Mouse (Mus musculus) layer of hippocampus, postnatal 10 days (tissue): ENCODE measurements at regions not wholly inside any gene's neighbourhood (a gene's known extent, or its start where the extent isn't known, plus 50 kb on each side); places are given as distances from the start of the nearest gene placed in this dataset.

Source experiments
- DNase-seq, 2 experiments: peaks; one replicate each; pipeline ENCODE4 v3.0.0; 2021; ENCODE audit warnings: low spot score in 2 of 2

GRCm38 (mm10) chr7:72726214-72726854, 419.9 kb upstream of the Mctp2 start:
- no peak for DNase-seq

DNA sequence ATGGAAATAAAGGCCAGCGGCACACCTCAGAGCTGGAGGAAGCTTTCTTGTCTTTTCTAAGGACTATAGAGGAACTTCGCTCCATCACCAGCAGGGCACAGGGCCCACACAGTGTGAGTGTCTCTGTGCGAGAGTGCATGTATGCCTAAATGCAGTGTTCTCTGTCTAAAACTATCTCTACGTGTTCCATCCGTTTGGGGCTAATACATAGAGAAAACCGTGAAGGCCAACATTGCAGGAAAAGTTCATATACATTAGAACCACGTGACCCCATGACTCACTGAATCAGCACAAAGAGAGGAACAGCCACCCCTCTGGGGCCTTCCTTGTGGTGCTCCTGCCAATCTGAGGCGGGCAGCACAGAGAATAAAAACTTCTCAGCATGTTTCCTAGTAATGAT, 431.4 kb upstream of the Mctp2 start:
- no peak for DNase-seq

DNA sequence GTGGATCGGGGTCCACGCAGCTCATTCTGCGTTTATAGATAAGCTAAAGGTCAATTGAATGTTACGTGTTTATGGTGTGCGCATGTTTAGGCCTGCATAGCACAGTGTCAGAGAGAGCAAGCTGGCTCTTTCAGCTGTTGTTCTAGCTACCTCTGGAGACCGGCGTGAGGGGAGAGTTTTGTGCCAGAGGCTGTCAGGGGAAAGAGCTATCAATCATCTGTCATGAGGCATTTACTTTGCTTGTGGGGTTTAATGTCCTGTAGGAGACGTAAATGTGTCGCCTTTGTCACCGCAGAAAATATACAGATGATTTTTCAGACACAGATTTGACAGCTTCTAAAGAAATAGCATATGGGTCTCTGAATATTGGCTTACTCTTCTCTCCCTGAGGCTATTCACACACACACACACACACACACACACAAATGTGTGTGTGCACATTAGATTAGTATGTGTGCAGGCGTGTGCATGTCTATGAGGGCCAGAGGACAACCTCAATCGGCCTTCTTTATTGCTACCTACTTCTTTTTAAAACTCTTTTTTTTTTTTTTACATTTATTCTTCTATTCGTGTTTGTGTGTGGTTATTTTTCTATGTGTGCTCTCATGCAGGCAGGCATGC, 432.0 kb upstream of the Mctp2 start:
- no peak for DNase-seq

- no peak for DNase-seq
Measured at GRCm38 (mm10) chr7:72742376-72742775, 436.0 kb upstream of the Mctp2 start.

DNA sequence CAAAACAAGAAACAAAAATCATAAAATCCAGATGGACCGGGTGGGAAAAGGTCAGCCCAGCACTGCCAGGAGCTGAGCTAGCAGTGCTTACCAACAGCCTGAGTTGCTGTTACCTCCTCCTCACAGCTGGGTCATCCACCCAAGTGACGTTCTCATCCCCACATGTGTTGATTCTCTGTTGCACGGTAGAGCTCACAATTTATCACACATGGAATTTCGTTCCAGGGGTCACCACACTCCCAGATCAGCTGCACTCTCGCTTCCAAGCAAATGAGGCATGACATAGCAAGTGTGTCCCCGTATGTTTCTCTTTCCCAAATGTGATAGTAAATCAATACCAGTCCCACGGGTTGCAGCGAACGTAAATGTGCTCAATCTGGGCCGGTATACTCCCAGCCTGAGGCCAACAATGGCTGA, 445.1 kb upstream of the Mctp2 start:
- no peak for DNase-seq

GRCm38 (mm10) chr7:72753053-72753559, 446.7 kb upstream of the Mctp2 start:
- DNase-seq, result no peak

GRCm38 (mm10) chr7:72762711-72763110, 456.3 kb upstream of the Mctp2 start:
- no peak for DNase-seq

- DNase-seq, result no peak
Measured at GRCm38 (mm10) chr7:72768705-72769104, 462.3 kb upstream of the Mctp2 start.

DNA sequence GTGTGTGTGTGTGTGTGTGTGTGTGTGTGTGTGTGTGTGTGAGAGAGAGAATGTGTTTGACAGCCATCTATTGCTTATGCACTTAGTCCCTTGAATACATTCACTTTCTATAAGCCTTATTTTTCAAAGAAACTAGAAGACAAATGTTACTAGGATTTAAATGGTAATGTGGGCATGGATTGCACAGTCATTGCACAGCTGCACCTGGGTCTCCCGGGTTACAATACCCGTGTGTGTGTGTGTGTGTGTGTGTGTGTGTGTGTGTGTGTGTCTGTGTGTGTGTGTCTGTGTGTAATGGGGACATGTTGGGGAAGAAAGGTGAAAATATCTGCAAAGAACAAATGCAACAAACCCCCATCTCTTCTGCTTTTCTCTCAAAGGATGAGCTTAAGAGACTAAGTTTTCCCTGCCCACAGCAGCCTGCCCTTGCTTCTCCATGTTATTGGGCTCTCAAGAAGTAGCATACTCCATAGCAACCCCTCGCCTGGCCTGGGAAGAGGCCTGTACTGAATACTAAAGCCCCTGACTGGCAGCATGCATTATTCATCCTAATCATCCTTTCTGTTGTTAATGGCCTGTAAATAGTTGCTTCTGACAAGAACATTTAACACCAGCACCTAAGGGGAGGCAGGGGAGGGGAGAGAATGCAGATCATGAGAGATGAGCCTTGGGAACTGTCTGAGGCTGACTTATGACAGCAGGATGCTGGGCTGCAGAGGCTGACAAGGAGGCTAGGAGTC, 467.8 kb upstream of the Mctp2 start:
- DNase-seq, result no peak

GRCm38 (mm10) chr7:72774771-72775119, 468.3 kb upstream of the Mctp2 start:
- no peak for DNase-seq

GRCm38 (mm10) chr7:72787306-72787705, 480.9 kb upstream of the Mctp2 start:
- DNase-seq, result no peak

DNA sequence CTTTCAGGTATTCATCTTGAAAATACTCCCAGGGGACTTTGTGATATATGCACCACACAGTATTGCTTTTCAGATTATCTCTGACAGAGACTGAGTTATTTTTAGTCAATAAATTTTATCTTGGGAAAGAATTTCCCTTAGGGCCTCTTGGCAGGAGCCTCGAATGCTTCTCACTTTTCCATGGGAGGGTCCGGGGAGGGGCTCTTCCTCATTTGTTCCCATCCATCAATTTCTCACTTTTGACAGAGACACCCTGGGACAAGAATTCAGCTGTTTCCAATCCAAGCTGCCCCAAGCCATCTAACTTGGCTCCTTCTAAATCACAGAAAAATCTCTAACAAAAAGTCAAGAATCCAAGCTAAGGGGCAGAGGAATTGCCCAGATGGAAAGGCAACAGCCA, 481.9 kb upstream of the Mctp2 start:
- DNase-seq, result no peak

DNA sequence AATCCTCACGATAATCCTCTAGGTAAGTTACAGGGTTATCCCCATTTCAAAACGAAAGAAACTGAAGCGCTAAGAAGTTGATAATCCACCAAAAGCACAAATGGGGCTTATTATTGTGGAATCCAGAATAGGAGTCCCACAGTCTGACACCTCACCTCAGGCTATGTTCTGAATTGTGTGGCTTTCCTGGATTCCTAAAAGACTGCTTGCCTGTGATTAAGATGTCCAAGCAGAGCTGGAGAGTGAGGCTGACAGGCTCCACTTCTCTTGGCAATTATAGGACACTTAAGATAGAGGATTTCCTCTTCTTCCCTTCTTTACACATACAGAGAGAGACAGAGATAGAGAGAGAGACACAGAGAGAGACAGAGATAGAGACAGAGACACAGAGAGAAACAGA, 515.7 kb upstream of the Mctp2 start:
- DNase-seq, result no peak

DNA sequence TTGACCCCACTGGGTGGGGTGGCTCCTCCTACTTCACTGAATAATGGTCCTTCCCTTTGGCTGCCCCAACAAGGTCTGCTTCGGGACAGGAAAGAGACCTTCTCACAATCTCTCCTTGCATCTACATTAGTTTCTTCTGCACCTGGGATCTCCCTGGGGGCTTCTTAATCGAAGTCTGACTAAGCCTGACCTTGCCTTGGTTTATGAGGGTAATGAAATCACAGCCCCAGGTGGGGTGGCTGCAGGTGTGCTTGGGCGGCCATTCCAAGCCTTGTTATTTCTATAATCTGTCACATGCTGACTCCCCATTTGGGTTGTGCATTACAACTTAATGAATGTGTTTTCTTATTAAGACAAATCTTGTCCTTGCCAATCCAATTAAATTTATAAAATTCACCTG, 520.2 kb upstream of the Mctp2 start:
- DNase-seq, result no peak

GRCm38 (mm10) chr7:72835423-72835822, 529.0 kb upstream of the Mctp2 start:
- DNase-seq, result no peak

GRCm38 (mm10) chr7:72836026-72836425, 529.6 kb upstream of the Mctp2 start:
- no peak for DNase-seq

DNA sequence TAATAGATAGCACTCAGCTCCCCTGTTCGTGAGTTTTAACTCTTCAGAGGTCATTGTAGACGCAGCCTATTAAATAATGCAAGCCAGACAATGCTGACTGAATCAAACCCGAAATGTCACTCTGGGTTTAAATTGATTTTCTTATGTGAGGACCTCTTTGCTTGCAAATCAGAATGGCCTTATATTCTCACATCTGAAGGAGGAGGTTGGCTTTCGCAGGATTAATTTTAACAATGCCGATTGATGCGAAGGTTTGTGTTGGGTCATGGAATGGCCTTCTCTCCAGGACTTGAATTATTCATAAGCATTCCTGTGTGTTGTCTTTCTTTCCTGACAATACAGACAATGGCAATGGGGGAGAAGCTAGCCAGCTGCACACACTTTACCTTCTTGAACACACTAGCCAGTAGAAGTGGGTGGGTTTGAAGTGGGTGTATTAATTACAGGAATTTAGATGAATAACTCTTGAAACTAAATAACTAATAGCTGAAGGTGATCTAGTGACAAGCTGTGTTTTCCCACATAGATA, 530.1 kb upstream of the Mctp2 start:
- DNase-seq, result no peak

- no peak for DNase-seq
Measured at GRCm38 (mm10) chr7:72837992-72838655, 531.7 kb upstream of the Mctp2 start.

DNA sequence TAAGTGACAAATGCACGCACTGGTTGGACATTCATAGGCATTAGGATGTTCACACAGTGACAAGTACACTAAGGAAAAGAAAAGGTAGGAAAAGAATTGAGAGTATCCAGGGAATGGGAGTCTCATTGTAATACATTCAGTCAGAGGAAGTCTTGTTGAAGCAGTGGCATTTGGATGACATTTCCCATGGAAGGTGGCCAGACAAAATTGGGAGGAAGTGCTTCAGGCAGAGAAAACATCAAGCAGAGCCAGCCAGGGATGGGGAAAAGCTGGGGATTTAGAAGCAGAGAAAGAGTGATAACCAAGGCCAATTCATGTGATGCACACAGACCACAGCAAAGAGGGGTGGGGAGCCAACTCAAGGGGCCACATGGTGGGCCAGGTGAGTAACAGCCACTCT, 524.0 kb upstream of the Rgma start:
- peak; percentile 14 to 33 for DNase-seq

GRCm38 (mm10) chr7:72854501-72855002, 520.8 kb upstream of the Rgma start:
- DNase-seq, result no peak

GRCm38 (mm10) chr7:72866966-72867754, 508.1 kb upstream of the Rgma start:
- DNase-seq, result no peak
